Mouse (Mus musculus) c-Kit-positive CD71-positive TER-119-positive erythroid progenitor cells, embryonic 14.5 days (primary cell): ENCODE measurements around the gene Cnnm2.
"Not testable (repeated sequence)": the region's sequence is repeated elsewhere in the genome, so short reads cannot be mapped to it uniquely, and the experiment has no call there.

ENCODE experiments used
- DNase-seq: peaks from one replicate; pipeline ENCODE4 v3.0.0-alpha.2; 2013; ENCODE audit warnings: low spot score

Cnnm2 gene

GRCm38 (mm10) chr19:46761247-46761946, at the start of gene Cnnm2:
Cnnm2 (plus strand) TSS chr19:46761596.
- peak; percentile 100 for DNase-seq

GRCm38 (mm10) chr19:46714234-46714633, 47.2 kb upstream of the Cnnm2 start:
- DNase-seq: no peak

GRCm38 (mm10) chr19:46715016-46715415, 46.4 kb upstream of the Cnnm2 start:
- no peak for DNase-seq

GRCm38 (mm10) chr19:46718150-46718549, 43.2 kb upstream of the Cnnm2 start:
- no peak for DNase-seq

GRCm38 (mm10) chr19:46724411-46724810, 37.0 kb upstream of the Cnnm2 start:
- no peak for DNase-seq

GRCm38 (mm10) chr19:46726142-46726541, 35.3 kb upstream of the Cnnm2 start:
- DNase-seq: no peak

- DNase-seq: peak; percentile 35
Measured at GRCm38 (mm10) chr19:46727140-46727736, 34.2 kb upstream of the Cnnm2 start.

- peak; percentile 55 for DNase-seq
Measured at GRCm38 (mm10) chr19:46727945-46728540, 33.4 kb upstream of the Cnnm2 start.

GRCm38 (mm10) chr19:46728909-46729308, 32.5 kb upstream of the Cnnm2 start:
- DNase-seq: no peak

- no peak for DNase-seq
Measured at GRCm38 (mm10) chr19:46731351-46731750, 30.0 kb upstream of the Cnnm2 start.

- DNase-seq: not testable (repeated sequence)
Measured at GRCm38 (mm10) chr19:46732673-46733072, 28.7 kb upstream of the Cnnm2 start.

GRCm38 (mm10) chr19:46733626-46734025, 27.8 kb upstream of the Cnnm2 start:
- DNase-seq: no peak

- DNase-seq: no peak
Measured at GRCm38 (mm10) chr19:46735241-46735640, 26.2 kb upstream of the Cnnm2 start.

GRCm38 (mm10) chr19:46737106-46737505, 24.3 kb upstream of the Cnnm2 start:
- DNase-seq: no peak

GRCm38 (mm10) chr19:46740341-46741008, 20.9 kb upstream of the Cnnm2 start:
- DNase-seq: no peak

- no peak for DNase-seq
Measured at GRCm38 (mm10) chr19:46741574-46741973, 19.8 kb upstream of the Cnnm2 start.

GRCm38 (mm10) chr19:46744681-46745080, 16.7 kb upstream of the Cnnm2 start:
- no peak for DNase-seq

GRCm38 (mm10) chr19:46747799-46748198, 13.6 kb upstream of the Cnnm2 start:
- DNase-seq: no peak

- DNase-seq: no peak
Measured at GRCm38 (mm10) chr19:46752235-46752634, 9.2 kb upstream of the Cnnm2 start.

GRCm38 (mm10) chr19:46755066-46755465, 6.3 kb upstream of the Cnnm2 start:
- DNase-seq: no peak

- DNase-seq: no peak
Measured at GRCm38 (mm10) chr19:46756221-46756620, 5.2 kb upstream of the Cnnm2 start.

- no peak for DNase-seq
Measured at GRCm38 (mm10) chr19:46759096-46759495, 2.3 kb upstream of the Cnnm2 start.

GRCm38 (mm10) chr19:46759909-46760308, 1.5 kb upstream of the Cnnm2 start:
- DNase-seq: not testable (repeated sequence)
